Mouse (Mus musculus) thymus, adult 2 months (tissue): ENCODE measurements around the gene Rxfp2. TPM values are rescaled to one million over a fixed set of nuclear protein-coding genes. Genes with fewer than 3 reads are reported as not detected.

Source experiments
- DNase-seq: peaks from one replicate; pipeline ENCODE4 v3.0.0; 2021
- H3K27ac ChIP-seq: fragments of 200-500 bp; 2 replicates; pipeline ENCODE4 v1.5.1; 2012; ENCODE audit warnings: low read length, control low read depth; ENCODE audit not compliant: control insufficient read depth, insufficient read depth
- H3K27me3 ChIP-seq: fragments of 200-500 bp; 2 replicates; pipeline ENCODE4 v1.6.1; 2012; ENCODE audit warnings: mild to moderate bottlenecking, low read length, moderate library complexity, mixed read lengths; ENCODE audit not compliant: control insufficient read depth, insufficient read depth
- H3K36me3 ChIP-seq: fragments of 200-500 bp; 2 replicates; pipeline ENCODE4 v1.6.1; 2012; ENCODE audit warnings: mild to moderate bottlenecking, low read length, moderate library complexity; ENCODE audit not compliant: control insufficient read depth, insufficient read depth
- H3K4me1 ChIP-seq: fragments of 200-500 bp; replicated peaks from 2 replicates; pipeline ENCODE4 v1.6.1; 2012; ENCODE audit warnings: low read length; ENCODE audit not compliant: control insufficient read depth, insufficient read depth
- H3K4me3 ChIP-seq: fragments of 200-500 bp; 2 replicates; pipeline ENCODE4 v1.5.1; 2012; ENCODE audit warnings: mild to moderate bottlenecking, low read length, control low read depth, moderate library complexity; ENCODE audit not compliant: control insufficient read depth, insufficient read depth
- CTCF ChIP-seq: fragments of 200-500 bp; IDR thresholded peaks from 2 replicates; pipeline ENCODE4 v1.5.1; 2012; ENCODE audit warnings: mild to moderate bottlenecking, control low read depth, low read length, moderate library complexity, borderline replicate concordance; ENCODE audit not compliant: control insufficient read depth, poor library complexity, insufficient read depth; ENCODE audit errors: extremely low read depth
- POLR2A ChIP-seq: fragments of 200-500 bp; IDR thresholded peaks from 2 replicates; pipeline ENCODE4 v1.6.1; 2012; ENCODE audit warnings: mild to moderate bottlenecking, low read length, control low read depth, moderate library complexity; ENCODE audit not compliant: control insufficient read depth, poor library complexity, insufficient read depth; ENCODE audit errors: extremely low read depth
- WGBS: fragments of 180-500 bp; shearing (Covaris S2); methylation state at CpG from one replicate; pipeline ENCODE4 v1.1.7; 2018; 5-methylcytosine and 5-hydroxymethylcytosine counted together
- polyA plus RNA-seq: library from polyadenylated mRNA; depleted of rRNA; stranded (reverse); fragments of >200 nt; gene quantifications from 2 replicates; pipeline ENCODE4 v1.2.3, GENCODE M21; 2012

The Rxfp2 gene
- polyA plus RNA-seq, 1 experiment, result 0.26 TPM

GRCm38 (mm10) chr5:150024188-150024587 is 5.7 kb downstream of the Rxfp2 start:
- Histone ChIP-seq H3K27ac (no peak overlapping the region), H3K27me3 (no peaks in the 10 kb centered on the region), H3K4me3 (no peak overlapping the region), H3K4me1 (no peaks in the 10 kb centered on the region), H3K36me3 (no peaks in the 10 kb centered on the region)
- DNase-seq, result no peak
- 87% methylated on average over 2 of the region's 2 CpGs for WGBS
- TF ChIP-seq CTCF, result no peak
- TF ChIP-seq POLR2A, result no peak

GRCm38 (mm10) chr5:150024901-150025300 is 6.4 kb downstream of the Rxfp2 start:
- DNase-seq, result no peak
- TF ChIP-seq CTCF (no peak), POLR2A (no peak)

GRCm38 (mm10) chr5:150025326-150025725 is 6.9 kb downstream of the Rxfp2 start:
- Histone ChIP-seq H3K27me3 (no peaks in the 10 kb centered on the region), H3K4me1 (no peaks in the 10 kb centered on the region), H3K36me3 (no peaks in the 10 kb centered on the region), H3K27ac (no peak overlapping the region), H3K4me3 (no peak overlapping the region)
- TF ChIP-seq CTCF (no peak), POLR2A (no peak)
- 94% methylated on average over 15 of the region's 15 CpGs for WGBS
- no peak for DNase-seq

More at GRCm38 (mm10) chr5:150024901-150025300, 6.4 kb downstream of the Rxfp2 start:
- no peaks in the 10 kb centered on the region for H3K36me3 ChIP-seq
- H3K4me1 ChIP-seq, result no peaks in the 10 kb centered on the region
- no peak overlapping the region for H3K4me3 ChIP-seq
- WGBS, result 96% methylated on average over 14 of the region's 14 CpGs
- no peak overlapping the region for H3K27ac ChIP-seq
- H3K27me3 ChIP-seq, result no peaks in the 10 kb centered on the region

- H3K27ac ChIP-seq, result no peak overlapping the region
- WGBS, result 89% methylated on average over 12 of the region's 12 CpGs
- no peak overlapping the region for H3K4me3 ChIP-seq
- DNase-seq, result no peak
- H3K36me3 ChIP-seq, result no peaks in the 10 kb centered on the region
- no peaks in the 10 kb centered on the region for H3K4me1 ChIP-seq
- TF ChIP-seq POLR2A, result no peak
- no peaks in the 10 kb centered on the region for H3K27me3 ChIP-seq
Measured at GRCm38 (mm10) chr5:150026509-150027087, 8.1 kb downstream of the Rxfp2 start.

- no peak overlapping the region for H3K4me3 ChIP-seq
- no peaks in the 10 kb centered on the region for H3K4me1 ChIP-seq
- no peaks in the 10 kb centered on the region for H3K27me3 ChIP-seq
- no peak overlapping the region for H3K27ac ChIP-seq
- 56% methylated on average over 6 of the region's 6 CpGs for WGBS
- H3K36me3 ChIP-seq, result no peaks in the 10 kb centered on the region
- TF ChIP-seq POLR2A (no peak), CTCF (no peak)
- DNase-seq, result no peak
Measured at GRCm38 (mm10) chr5:150031201-150031600, 12.7 kb downstream of the Rxfp2 start.

GRCm38 (mm10) chr5:150031634-150032033 is 13.2 kb downstream of the Rxfp2 start:
- H3K27ac ChIP-seq, result no peak overlapping the region
- WGBS, result 88% methylated on average over 3 of the region's 3 CpGs
- TF ChIP-seq POLR2A (no peak), CTCF (no peak)
- no peak for DNase-seq
- no peaks in the 10 kb centered on the region for H3K36me3 ChIP-seq
- H3K4me3 ChIP-seq, result no peak overlapping the region
- H3K4me1 ChIP-seq, result no peaks in the 10 kb centered on the region
- H3K27me3 ChIP-seq, result no peaks in the 10 kb centered on the region

GRCm38 (mm10) chr5:150032075-150032492 is 13.6 kb downstream of the Rxfp2 start:
- no peak overlapping the region for H3K27ac ChIP-seq
- no peak for DNase-seq
- H3K4me1 ChIP-seq, result no peaks in the 10 kb centered on the region
- no peaks in the 10 kb centered on the region for H3K27me3 ChIP-seq
- TF ChIP-seq CTCF, result no peak
- no peak for TF ChIP-seq POLR2A
- no peak overlapping the region for H3K4me3 ChIP-seq
- WGBS, result 73% methylated on average over 3 of the region's 3 CpGs
- no peaks in the 10 kb centered on the region for H3K36me3 ChIP-seq
